Mouse (Mus musculus) embryonic facial prominence, embryonic 11.5 days (tissue): ENCODE data around the gene Wfs1. TPM values are rescaled to one million over a fixed set of nuclear protein-coding genes. Genes with fewer than 3 reads are reported as not detected.
"Not testable (repeated sequence)": the region's sequence is repeated elsewhere in the genome, so short reads cannot be mapped to it uniquely, and the experiment has no call there.

ENCODE experiments used
- ATAC-seq: fragments of 200-750 bp; cut with Nextera tagmentation; replicated peaks from 2 replicates; pipeline ENCODE4 v1.8.0; 2017; ENCODE audit warnings: low read depth; ENCODE audit not compliant: insufficient number of reproducible peaks, low FRiP score, low TSS enrichment
- DNase-seq: peaks from one replicate; pipeline ENCODE4 v3.0.0-alpha.2; 2015; ENCODE audit warnings: low spot score
- H3K27ac ChIP-seq: fragments of 300-500 bp; sonication (generic); replicated peaks from 2 replicates; pipeline ENCODE4 v1.5.1; 2014; ENCODE audit warnings: mild to moderate bottlenecking, low read depth, low read length, control low read depth
- H3K27me3 ChIP-seq: fragments of 300-500 bp; sonication (generic); 2 replicates; pipeline ENCODE4 v1.6.1; 2014; ENCODE audit warnings: mild to moderate bottlenecking, low read length, moderate library complexity, mixed read lengths; ENCODE audit not compliant: control insufficient read depth, insufficient read depth
- H3K36me3 ChIP-seq: fragments of 300-500 bp; sonication (generic); replicated peaks from 2 replicates; pipeline ENCODE4 v1.6.1; 2014; ENCODE audit warnings: low read depth, mild to moderate bottlenecking, low read length, moderate library complexity, mixed read lengths; ENCODE audit not compliant: control insufficient read depth, insufficient read depth
- H3K4me1 ChIP-seq: fragments of 300-500 bp; sonication (generic); 2 replicates; pipeline ENCODE4 v1.6.1; 2014; ENCODE audit warnings: low read length, mixed read lengths; ENCODE audit not compliant: control insufficient read depth, insufficient read depth
- H3K4me2 ChIP-seq: fragments of 300-500 bp; sonication (generic); 2 replicates; pipeline ENCODE4 v1.6.1; 2014; ENCODE audit warnings: low read depth, mild to moderate bottlenecking, control low read depth, low read length, moderate library complexity
- H3K4me3 ChIP-seq: fragments of 300-500 bp; sonication (generic); 2 replicates; pipeline ENCODE4 v1.5.1; 2014; ENCODE audit warnings: low read depth, low read length, control low read depth
- H3K9ac ChIP-seq: fragments of 300-500 bp; sonication (generic); replicated peaks from 2 replicates; pipeline ENCODE4 v1.6.1; 2014; ENCODE audit warnings: mild to moderate bottlenecking, control low read depth, low read length
- H3K9me3 ChIP-seq: fragments of 300-500 bp; sonication (generic); replicated peaks from 2 replicates; pipeline ENCODE4 v1.6.1; 2016; ENCODE audit warnings: mild to moderate bottlenecking, low read length, inconsistent platforms, mixed read lengths; ENCODE audit not compliant: control insufficient read depth
- WGBS: fragments of 180-500 bp; shearing (Covaris S2); extraction: QIAGEN DNeasy Blood & Tissue Kit; methylation state at CpG from one replicate; pipeline ENCODE4 v1.1.7; 2014; 5-methylcytosine and 5-hydroxymethylcytosine counted together
- polyA plus RNA-seq: library from polyadenylated mRNA; unstranded; fragments of >200 nt; fragmentation: Nextera tagmentation; extraction: Ambion mirVana; gene quantifications from 2 replicates; pipeline ENCODE4 v1.2.1, GENCODE M21; 2014

Gene Wfs1
- polyA plus RNA-seq, 1 experiment from 2014 or later: 5.9 TPM

DNA sequence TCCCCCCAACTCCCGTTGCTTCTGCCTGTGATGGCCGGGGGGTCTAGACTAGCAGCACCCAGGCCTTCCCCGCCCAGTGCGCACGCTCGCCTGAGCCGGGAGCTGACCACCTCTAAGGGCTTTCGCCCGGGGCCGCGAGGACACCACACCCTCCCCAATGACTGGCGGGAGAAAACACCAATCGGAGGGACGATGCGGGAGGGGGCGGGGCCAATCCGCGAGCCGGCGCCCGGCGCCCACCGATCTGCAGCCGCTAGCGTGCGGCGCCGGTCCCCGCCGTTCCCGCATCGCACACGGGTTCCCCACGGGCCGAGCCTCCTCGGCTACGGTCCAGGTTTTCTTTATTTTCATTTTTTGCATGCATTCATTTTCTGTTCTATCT lies 39.1 kb upstream of the Wfs1 start:
- Histone ChIP-seq H3K9ac (no peak overlapping the region), H3K4me3 (peak overlapping the region; percentile 51), H3K27me3 (peaks cover 47% of the 10 kb centered on the region), H3K9me3 (no peaks in the 10 kb centered on the region), H3K4me2 (peak overlapping the region; percentile 95), H3K27ac (no peak overlapping the region), H3K4me1 (peaks cover 3% of the 10 kb centered on the region; the same call in 1 of the 2 replicates), H3K36me3 (no peaks in the 10 kb centered on the region)
- DNase-seq (peak; percentile 87), ATAC-seq (peak; percentile 71)
- under 1% methylated on average over 37 of the region's 37 CpGs for WGBS

DNA sequence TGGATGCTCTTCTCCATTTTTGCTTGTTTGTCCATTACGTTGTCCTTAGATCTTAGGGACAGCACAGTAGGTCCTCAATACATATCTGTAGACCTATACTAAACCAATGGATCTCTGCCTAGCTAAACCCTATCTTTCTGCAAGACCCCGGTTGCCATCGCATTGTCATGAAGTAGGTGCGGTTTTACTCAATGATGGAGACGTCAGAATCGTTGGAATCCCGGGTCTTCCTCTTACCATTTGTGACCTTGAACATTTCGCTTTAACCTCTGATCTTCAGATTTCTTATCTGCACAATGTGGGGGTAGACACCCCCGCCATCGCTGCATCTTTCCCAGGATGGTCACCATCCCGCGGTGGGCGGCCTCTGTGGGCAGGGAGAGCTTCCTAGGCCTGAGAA lies 38.7 kb upstream of the Wfs1 start:
- H3K4me2 ChIP-seq: peak overlapping the region; percentile 95
- ATAC-seq (no peak), DNase-seq (no peak)
- H3K9ac ChIP-seq: no peak overlapping the region
- H3K4me1 ChIP-seq: peaks cover 3% of the 10 kb centered on the region; the same call in 1 of the 2 replicates
- peak overlapping the region; percentile 51 for H3K4me3 ChIP-seq
- no peak overlapping the region for H3K27ac ChIP-seq
- peaks cover 47% of the 10 kb centered on the region for H3K27me3 ChIP-seq
- no peaks in the 10 kb centered on the region for H3K9me3 ChIP-seq
- H3K36me3 ChIP-seq: no peaks in the 10 kb centered on the region
- WGBS: 13% methylated on average over 13 of the region's 13 CpGs

DNA sequence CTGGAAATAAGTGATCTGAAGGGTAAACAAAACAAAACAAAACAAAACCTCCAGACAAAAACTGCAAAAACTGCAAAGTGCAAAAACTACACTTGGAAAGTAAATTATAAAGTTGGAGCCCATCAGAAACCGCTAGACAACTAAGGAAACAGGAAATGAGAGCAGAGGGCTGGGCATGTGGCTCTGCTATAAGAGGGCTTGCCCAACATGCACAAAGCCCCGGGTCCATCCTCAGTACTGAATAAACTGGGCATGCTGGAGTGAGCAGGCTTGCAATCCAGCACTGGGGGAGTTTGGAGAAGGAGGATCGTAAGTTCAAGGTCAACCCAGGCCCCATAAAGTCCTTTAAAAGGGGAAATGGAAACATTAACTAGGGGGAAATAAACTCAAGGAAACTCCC lies 28.2 kb upstream of the Wfs1 start:
- no peaks in the 10 kb centered on the region for H3K27me3 ChIP-seq
- H3K4me1 ChIP-seq: no peaks in the 10 kb centered on the region
- H3K4me2 ChIP-seq: no peak overlapping the region
- no peaks in the 10 kb centered on the region for H3K9me3 ChIP-seq
- H3K36me3 ChIP-seq: no peaks in the 10 kb centered on the region
- H3K27ac ChIP-seq: no peak overlapping the region
- H3K9ac ChIP-seq: no peak overlapping the region
- DNase-seq (no peak), ATAC-seq (no peak)
- no peak overlapping the region for H3K4me3 ChIP-seq
- WGBS: 68% methylated on average over 3 of the region's 3 CpGs

DNA sequence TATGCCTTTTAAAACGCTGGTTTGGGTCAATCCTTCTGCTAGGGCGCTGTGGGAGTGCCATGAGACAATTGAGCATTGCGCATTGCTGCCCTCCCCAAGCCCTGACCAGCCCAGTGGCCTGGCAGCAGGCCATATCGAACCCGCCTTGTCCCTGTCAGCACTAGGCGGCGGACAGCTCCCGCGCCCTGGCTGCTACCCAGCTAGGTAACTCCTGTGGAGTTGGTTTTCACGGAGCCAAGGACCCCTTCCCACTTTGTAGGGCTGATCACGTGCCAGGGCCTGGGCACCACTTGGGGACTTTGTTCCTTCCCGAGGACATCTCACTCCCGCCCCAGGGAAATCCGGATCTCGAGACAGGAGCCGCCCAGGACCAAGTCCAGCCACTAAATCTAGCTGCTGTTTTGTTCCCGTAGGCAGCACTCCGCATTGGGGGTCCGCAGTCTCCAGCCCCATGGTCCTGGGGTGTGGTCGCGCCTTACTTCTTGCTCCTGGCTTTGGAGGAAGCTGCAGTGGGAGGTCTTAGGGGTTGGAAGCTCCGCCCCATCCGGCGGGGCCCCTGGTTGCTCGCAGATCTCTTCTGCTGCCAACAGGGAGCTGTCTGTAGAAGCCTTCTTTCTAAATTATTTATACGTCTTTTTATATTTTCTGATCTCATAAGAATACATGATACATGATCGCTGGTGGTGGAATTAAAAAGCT lies 26.8 kb upstream of the Wfs1 start:
- no peak overlapping the region for H3K4me3 ChIP-seq
- no peak overlapping the region for H3K27ac ChIP-seq
- WGBS: 7% methylated on average over 27 of the region's 27 CpGs
- DNase-seq: peak; percentile 72
- H3K9ac ChIP-seq: no peak overlapping the region
- no peak overlapping the region for H3K4me2 ChIP-seq
- no peaks in the 10 kb centered on the region for H3K27me3 ChIP-seq
- H3K4me1 ChIP-seq: no peaks in the 10 kb centered on the region
- no peak for ATAC-seq
- no peaks in the 10 kb centered on the region for H3K9me3 ChIP-seq
- no peaks in the 10 kb centered on the region for H3K36me3 ChIP-seq

DNA sequence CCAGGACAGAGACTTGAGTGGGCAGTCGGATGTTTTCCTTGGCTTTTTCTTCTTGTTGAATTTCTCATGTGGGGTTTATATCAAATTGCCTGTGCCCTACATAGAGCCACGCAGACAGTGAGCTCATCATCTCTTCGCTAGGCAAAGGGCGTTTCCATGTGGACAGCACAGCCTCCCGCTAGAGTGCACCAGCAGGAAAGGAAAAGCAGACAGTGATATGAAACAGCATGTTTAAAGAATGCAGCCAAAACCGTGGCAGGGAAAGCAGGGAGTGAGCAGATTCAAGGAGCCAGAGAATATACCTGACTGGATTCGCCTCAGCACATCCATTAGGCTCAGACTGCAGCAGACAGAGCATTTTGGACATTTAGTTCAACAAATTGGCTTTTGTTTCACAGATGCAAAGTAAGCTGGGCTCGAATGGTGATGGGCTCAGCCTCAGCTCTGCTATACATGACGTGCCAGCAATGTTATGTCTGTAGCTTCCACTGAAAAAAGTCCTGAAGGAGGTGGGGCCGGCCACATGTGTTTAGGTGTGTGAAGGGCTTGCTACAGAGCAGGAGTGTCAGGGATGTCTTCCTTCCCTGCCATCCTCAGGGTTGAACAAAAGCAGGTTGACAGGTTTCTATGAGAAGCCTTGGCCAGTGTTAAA lies 21.8 kb upstream of the Wfs1 start:
- no peaks in the 10 kb centered on the region for H3K27me3 ChIP-seq
- 81% methylated on average over 10 of the region's 10 CpGs for WGBS
- no peak overlapping the region for H3K4me2 ChIP-seq
- no peaks in the 10 kb centered on the region for H3K4me1 ChIP-seq
- H3K9ac ChIP-seq: no peak overlapping the region
- H3K9me3 ChIP-seq: no peaks in the 10 kb centered on the region
- no peak for ATAC-seq
- H3K36me3 ChIP-seq: no peaks in the 10 kb centered on the region
- no peak overlapping the region for H3K4me3 ChIP-seq
- H3K27ac ChIP-seq: no peak overlapping the region
- DNase-seq: no peak

DNA sequence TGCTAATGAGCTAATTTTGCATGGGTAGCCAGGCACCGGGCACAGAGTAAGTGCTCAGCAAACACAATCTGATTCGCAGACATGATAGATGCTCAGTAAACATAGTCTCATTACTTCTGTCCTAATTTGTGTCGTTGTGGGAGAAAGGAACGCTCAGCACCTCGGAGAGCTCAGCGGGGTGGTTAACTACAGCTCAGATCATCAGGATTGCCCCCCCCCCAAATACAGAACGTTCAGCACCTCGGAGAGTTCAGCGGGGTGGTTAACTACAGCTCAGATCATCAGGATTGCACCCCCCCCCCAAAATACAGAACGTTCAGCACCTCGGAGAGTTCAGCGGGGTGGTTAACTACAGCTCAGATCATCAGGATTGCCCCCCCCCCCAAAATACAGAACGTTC lies 20.8 kb upstream of the Wfs1 start:
- H3K27ac ChIP-seq, H3K4me1 ChIP-seq, H3K4me2 ChIP-seq, H3K4me3 ChIP-seq, H3K27me3 ChIP-seq, H3K36me3 ChIP-seq, H3K9ac ChIP-seq, H3K9me3 ChIP-seq, ATAC-seq: not testable (repeated sequence)
- DNase-seq: peak; percentile 61
- 30% methylated on average over 13 of the region's 13 CpGs for WGBS

DNA sequence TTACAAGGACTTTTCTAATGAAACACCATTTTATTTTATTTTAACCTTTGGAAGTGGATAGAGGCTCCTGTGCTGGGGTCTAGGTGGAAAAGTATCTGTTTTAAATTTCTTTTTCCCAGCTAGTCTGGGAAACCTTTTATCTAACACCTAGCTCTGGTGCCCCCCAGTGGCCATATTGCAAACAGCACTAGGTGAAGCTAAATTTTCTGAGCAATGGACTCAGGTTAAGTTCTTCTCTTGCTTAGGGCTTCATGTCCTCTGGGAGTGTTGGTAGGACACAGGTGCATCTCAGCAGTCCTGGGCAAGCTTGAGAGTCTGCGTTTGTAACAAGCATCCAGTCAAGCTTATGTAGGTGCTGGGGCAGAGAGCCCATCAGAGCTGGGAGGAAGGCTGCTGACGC lies 13.0 kb upstream of the Wfs1 start:
- H3K4me2 ChIP-seq: no peak overlapping the region
- H3K27me3 ChIP-seq: no peaks in the 10 kb centered on the region
- DNase-seq: peak; percentile 80
- no peak overlapping the region for H3K4me3 ChIP-seq
- 44% methylated on average over 2 of the region's 2 CpGs for WGBS
- H3K9ac ChIP-seq: no peak overlapping the region
- H3K9me3 ChIP-seq: no peaks in the 10 kb centered on the region
- no peaks in the 10 kb centered on the region for H3K36me3 ChIP-seq
- ATAC-seq: no peak
- H3K4me1 ChIP-seq: no peaks in the 10 kb centered on the region
- H3K27ac ChIP-seq: no peak overlapping the region

DNA sequence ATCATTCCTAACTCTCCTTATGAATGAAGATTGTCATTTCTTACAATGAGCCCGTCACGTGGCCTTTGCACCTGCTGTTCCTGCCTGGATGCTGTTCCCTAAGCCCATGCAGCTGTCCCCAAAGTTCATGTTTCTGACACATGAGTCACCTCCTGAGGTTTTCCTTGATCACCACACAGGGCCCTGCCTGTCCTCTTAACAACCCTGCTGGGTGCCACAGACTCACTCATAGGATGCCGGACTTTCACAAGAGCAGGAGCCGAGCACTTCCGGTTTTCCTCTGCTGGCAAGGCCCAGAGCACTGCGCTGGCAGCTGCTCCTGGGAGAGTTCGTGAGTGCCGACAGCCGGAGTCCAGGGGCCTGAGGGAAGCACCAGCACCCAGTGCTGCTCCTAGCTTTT lies 12.0 kb upstream of the Wfs1 start:
- no peak overlapping the region for H3K4me2 ChIP-seq
- H3K36me3 ChIP-seq: no peaks in the 10 kb centered on the region
- no peaks in the 10 kb centered on the region for H3K9me3 ChIP-seq
- ATAC-seq (no peak), DNase-seq (no peak)
- no peak overlapping the region for H3K27ac ChIP-seq
- no peaks in the 10 kb centered on the region for H3K27me3 ChIP-seq
- H3K9ac ChIP-seq: no peak overlapping the region
- H3K4me3 ChIP-seq: no peak overlapping the region
- WGBS: 89% methylated on average over 9 of the region's 9 CpGs
- no peaks in the 10 kb centered on the region for H3K4me1 ChIP-seq
